Mouse (Mus musculus) embryonic facial prominence, embryonic 10.5 days (tissue): ENCODE measurements around the gene Fam170b. TPM values are rescaled to one million over a fixed set of nuclear protein-coding genes. Genes with fewer than 3 reads are reported as not detected.

Experiments
- DNase-seq: peaks from one replicate; pipeline ENCODE4 v3.0.0-alpha.2; 2017; ENCODE audit warnings: low spot score
- H3K27ac ChIP-seq: fragments of 300-500 bp; sonication (generic); replicated peaks from 2 replicates; pipeline ENCODE4 v1.5.1; 2016; ENCODE audit warnings: mild to moderate bottlenecking
- H3K27me3 ChIP-seq: fragments of 300-500 bp; sonication (generic); replicated peaks from 2 replicates; pipeline ENCODE4 v1.6.1; 2016; ENCODE audit warnings: low read depth, mild to moderate bottlenecking; ENCODE audit not compliant: poor library complexity, severe bottlenecking
- H3K36me3 ChIP-seq: fragments of 300-500 bp; sonication (generic); replicated peaks from 2 replicates; pipeline ENCODE4 v1.6.1; 2016; ENCODE audit warnings: mild to moderate bottlenecking, moderate library complexity
- H3K4me1 ChIP-seq: fragments of 300-500 bp; sonication (generic); 2 replicates; pipeline ENCODE4 v1.6.1; 2016
- H3K4me3 ChIP-seq: fragments of 300-500 bp; sonication (generic); 2 replicates; pipeline ENCODE4 v1.5.1; 2016; ENCODE audit warnings: mild to moderate bottlenecking, moderate library complexity
- H3K9me3 ChIP-seq: fragments of 300-500 bp; sonication (generic); 2 replicates; pipeline ENCODE4 v1.6.1; 2016; ENCODE audit warnings: mild to moderate bottlenecking
- whole genome bisulfite sequencing: fragments of 180-500 bp; shearing (Covaris S2); methylation state at CpG from one replicate; pipeline ENCODE4 v1.1.7; 2016; 5-methylcytosine and 5-hydroxymethylcytosine counted together
- polyA plus RNA-seq: library from polyadenylated mRNA; unstranded; fragments of >200 nt; fragmentation: Nextera tagmentation; extraction: Ambion mirVana; gene quantifications from 2 replicates; pipeline ENCODE4 v1.2.1, GENCODE M21; 2016

The Fam170b gene
- polyA plus RNA-seq, 1 experiment from 2014 or later, result not detected

- Histone ChIP-seq H3K9me3 (no peaks in the 10 kb centered on the region), H3K36me3 (no peaks in the 10 kb centered on the region), H3K4me1 (peaks cover 4% of the 10 kb centered on the region; the same call in 1 of the 2 replicates), H3K4me3 (no peak overlapping the region), H3K27me3 (no peaks in the 10 kb centered on the region), H3K27ac (no peak overlapping the region)
- WGBS, result 55% methylated on average over 6 of the region's 6 CpGs
- no peak for DNase-seq
These were observed 43.8 kb downstream of the Fam170b start for GRCm38 (mm10) chr14:32877549-32877948.

DNA sequence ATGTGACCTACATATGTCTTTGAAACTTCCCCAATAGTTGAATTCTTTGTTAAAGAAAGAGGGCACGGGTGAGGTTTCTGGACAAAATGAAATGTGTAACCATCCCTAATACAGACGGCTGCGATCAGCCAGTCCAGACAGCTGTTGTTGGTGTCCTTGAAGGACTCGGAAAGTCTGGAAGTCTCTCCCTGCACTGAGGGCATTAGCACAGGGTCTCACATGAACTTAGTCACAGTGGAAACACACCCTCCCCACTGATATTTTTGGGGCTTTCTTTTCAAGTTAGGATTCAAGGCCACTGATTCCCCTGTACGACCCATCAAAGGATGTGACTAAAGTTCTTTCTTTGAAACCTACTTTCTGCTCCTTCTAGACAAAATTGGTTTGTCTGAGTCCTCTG lies 46.6 kb downstream of the Fam170b start:
- Histone ChIP-seq H3K27me3 (no peaks in the 10 kb centered on the region), H3K4me1 (peaks cover 6% of the 10 kb centered on the region; the same call in 1 of the 2 replicates), H3K4me3 (no peak overlapping the region), H3K9me3 (no peaks in the 10 kb centered on the region), H3K36me3 (no peaks in the 10 kb centered on the region), H3K27ac (no peak overlapping the region)
- WGBS, result 88% methylated on average over 5 of the region's 5 CpGs
- DNase-seq, result no peak

- 87% methylated on average over 1 of the region's 1 CpGs for WGBS
- H3K4me1 ChIP-seq, result peaks cover 6% of the 10 kb centered on the region; the same call in 1 of the 2 replicates
- H3K36me3 ChIP-seq, result no peaks in the 10 kb centered on the region
- no peak overlapping the region for H3K27ac ChIP-seq
- H3K4me3 ChIP-seq, result no peak overlapping the region
- no peaks in the 10 kb centered on the region for H3K27me3 ChIP-seq
- DNase-seq, result no peak
- no peaks in the 10 kb centered on the region for H3K9me3 ChIP-seq
These were observed 47.9 kb downstream of the Fam170b start for GRCm38 (mm10) chr14:32881693-32882092.

Other genes with a start within 250 kb of the Fam170b start
- 5.1 and 7.9 TPM in 2 replicates for gene Prrxl1, start 234.6 kb upstream of the Fam170b start, polyA plus RNA-seq
- 0.18 and 0.61 TPM in 2 replicates for gene 3425401B19Rik, start 148.7 kb upstream of the Fam170b start, polyA plus RNA-seq
- gene Tmem273, start 48.0 kb upstream of the Fam170b start, polyA plus RNA-seq, result 0.10 and 0.24 TPM in 2 replicates
- gene Vstm4, start 22.8 kb downstream of the Fam170b start, polyA plus RNA-seq, result 1.9 and 2.2 TPM in 2 replicates
- 0.54 and 0.62 TPM in 2 replicates for gene Lrrc18, start 157.4 kb downstream of the Fam170b start, polyA plus RNA-seq